Mouse (Mus musculus) forebrain, embryonic 13.5 days (tissue): Measurements from ENCODE around the gene Fam84b. TPM values are rescaled to one million over a fixed set of nuclear protein-coding genes. Genes with fewer than 3 reads are reported as not detected.

Source experiments
- ATAC-seq: fragments of 200-750 bp; cut with Nextera tagmentation; 2 replicates; pipeline ENCODE4 v1.8.0; 2017
- H3K27ac ChIP-seq: fragments of 300-500 bp; sonication (generic); 2 replicates; pipeline ENCODE4 v1.5.1; 2015; ENCODE audit warnings: inconsistent platforms, mild to moderate bottlenecking, moderate library complexity
- H3K27me3 ChIP-seq: fragments of 300-500 bp; sonication (generic); 2 replicates; pipeline ENCODE4 v1.6.1; 2015; ENCODE audit warnings: mild to moderate bottlenecking, inconsistent platforms
- H3K36me3 ChIP-seq: fragments of 300-500 bp; sonication (generic); 2 replicates; pipeline ENCODE4 v1.6.1; 2015; ENCODE audit warnings: mild to moderate bottlenecking, inconsistent platforms; ENCODE audit not compliant: poor library complexity, severe bottlenecking
- H3K4me1 ChIP-seq: fragments of 300-500 bp; sonication (generic); 2 replicates; pipeline ENCODE4 v1.6.1; 2015; ENCODE audit warnings: inconsistent platforms
- H3K4me2 ChIP-seq: fragments of 300-500 bp; sonication (generic); 2 replicates; pipeline ENCODE4 v1.6.1; 2015; ENCODE audit warnings: inconsistent platforms, mild to moderate bottlenecking, moderate library complexity
- H3K4me3 ChIP-seq: fragments of 300-500 bp; sonication (generic); 2 replicates; pipeline ENCODE4 v1.5.1; 2015; ENCODE audit warnings: mild to moderate bottlenecking, inconsistent platforms
- H3K9ac ChIP-seq: fragments of 300-500 bp; sonication (generic); 2 replicates; pipeline ENCODE4 v1.6.1; 2015; ENCODE audit warnings: mild to moderate bottlenecking, inconsistent platforms
- H3K9me3 ChIP-seq: fragments of 300-500 bp; sonication (generic); replicated peaks from 2 replicates; pipeline ENCODE4 v1.6.1; 2016; ENCODE audit warnings: inconsistent platforms
- whole genome bisulfite sequencing: fragments of 180-500 bp; shearing (Covaris S2); methylation state at CpG from one replicate; pipeline ENCODE4 v1.1.7; 2015; 5-methylcytosine and 5-hydroxymethylcytosine counted together
- polyA plus RNA-seq: library from polyadenylated mRNA; unstranded; fragments of >200 nt; fragmentation: Nextera tagmentation; extraction: Ambion mirVana; gene quantifications from 2 replicates; pipeline ENCODE4 v1.2.1, GENCODE M21; 2015

Fam84b gene
- polyA plus RNA-seq, 1 experiment from 2014 or later = 8.0 TPM

DNA sequence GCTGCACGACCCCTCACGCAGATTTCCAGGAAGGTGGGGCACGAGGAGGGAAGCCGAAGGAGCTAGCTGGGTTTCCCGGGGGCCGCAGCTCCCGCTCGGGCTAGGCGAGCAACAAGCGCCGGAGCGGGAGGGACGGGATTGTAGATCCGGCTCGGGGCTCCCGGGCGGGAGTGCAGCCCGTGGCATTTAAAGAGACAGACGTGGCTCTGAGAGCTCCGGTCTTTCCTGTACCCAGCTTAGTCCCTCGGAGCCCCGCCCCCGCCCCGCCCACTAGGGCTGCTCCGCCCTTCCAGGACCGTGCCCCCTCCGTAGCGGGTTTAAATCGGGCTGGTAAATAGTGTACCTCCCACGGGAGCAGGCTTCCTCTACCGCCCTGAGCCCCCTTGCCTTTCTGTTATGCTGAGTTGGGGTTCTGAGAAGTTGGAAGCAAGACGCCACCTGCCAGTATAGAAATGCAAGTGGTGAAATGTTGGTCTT, 28.8 kb downstream of the Fam84b start:
- ATAC-seq = peak; percentile 94
- under 1% methylated on average over 32 of the region's 32 CpGs for WGBS
- Histone ChIP-seq H3K9me3 (no peaks in the 10 kb centered on the region), H3K36me3 (no peaks in the 10 kb centered on the region), H3K9ac (peak overlapping the region; percentile 74), H3K27ac (peak overlapping the region; percentile 31; the same call in 1 of the 2 replicates), H3K4me3 (peak overlapping the region; percentile 66), H3K4me2 (peak overlapping the region; percentile 100), H3K27me3 (peaks cover 9% of the 10 kb centered on the region; the same call in 1 of the 2 replicates), H3K4me1 (peaks cover 25% of the 10 kb centered on the region)

DNA sequence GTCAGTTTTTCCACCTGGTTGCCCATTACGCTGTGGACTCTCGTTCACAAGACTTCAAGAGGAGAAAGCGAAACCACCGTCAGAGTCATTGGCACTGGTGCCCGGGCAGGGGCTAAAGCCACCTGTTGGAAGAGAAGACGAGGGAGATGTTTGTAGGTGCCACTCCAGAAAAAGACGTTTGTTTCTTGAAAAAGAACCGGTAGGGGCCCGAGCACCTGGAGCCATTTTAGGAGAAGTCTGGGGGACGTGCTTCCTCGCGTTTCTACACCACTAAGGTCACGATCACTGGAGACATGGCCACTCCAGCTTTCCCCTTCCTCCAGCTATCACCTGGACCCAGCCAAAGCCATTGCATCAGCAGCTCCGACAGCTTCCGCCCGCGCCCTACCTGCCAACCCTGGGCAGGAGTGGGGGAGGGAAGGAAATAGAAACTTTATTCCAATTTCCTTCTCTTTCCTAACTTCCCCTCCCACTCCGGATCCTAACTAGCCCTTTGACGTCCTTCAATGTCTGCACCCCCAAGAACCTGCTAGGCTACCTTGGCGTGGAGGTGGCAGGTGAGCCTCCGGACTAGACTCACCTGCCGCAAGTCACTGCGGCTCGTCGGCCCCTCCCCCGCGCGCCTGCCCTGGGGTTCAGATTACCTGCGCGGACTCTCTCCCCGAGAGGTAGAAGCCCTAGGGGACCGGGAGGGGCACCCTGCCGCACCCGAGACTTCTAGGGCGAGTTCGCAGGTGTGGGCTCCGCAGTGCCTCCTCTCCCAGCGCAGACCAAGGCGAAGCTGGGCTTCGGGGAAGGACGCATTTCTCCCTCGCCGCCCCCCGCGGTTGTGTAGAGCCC, 29.5 kb downstream of the Fam84b start:
- WGBS = under 1% methylated on average over 45 of the region's 45 CpGs
- ATAC-seq = peak; percentile 43

DNA sequence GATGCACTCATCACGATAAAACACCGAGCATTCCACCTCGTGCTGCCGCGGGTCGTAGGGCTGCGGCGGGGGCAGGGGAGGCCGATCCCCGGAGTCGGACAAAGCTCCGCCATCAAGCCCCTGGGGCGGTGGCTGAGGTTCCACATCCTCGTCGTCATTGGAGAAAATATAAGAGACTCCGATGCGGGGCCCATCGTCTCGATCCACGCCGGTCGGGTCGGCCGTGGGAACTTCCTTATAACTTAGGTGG, 30.0 kb downstream of the Fam84b start:
- under 1% methylated on average over 24 of the region's 24 CpGs for WGBS
- peak overlapping the region; percentile 100 for H3K4me2 ChIP-seq
- H3K9ac ChIP-seq = peak overlapping the region; percentile 74
- no peaks in the 10 kb centered on the region for H3K9me3 ChIP-seq
- H3K27me3 ChIP-seq = peaks cover 9% of the 10 kb centered on the region; the same call in 1 of the 2 replicates
- no peaks in the 10 kb centered on the region for H3K36me3 ChIP-seq
- peak overlapping the region; percentile 60 for H3K27ac ChIP-seq
- 0 out of 2 replicates have a peak, but pooled peaks have one; percentile 1 for ATAC-seq
- peaks cover 25% of the 10 kb centered on the region for H3K4me1 ChIP-seq
- peak overlapping the region; percentile 66 for H3K4me3 ChIP-seq

More for the DNA sequence above, 29.5 kb downstream of the Fam84b start:
- Histone ChIP-seq H3K27ac (peak overlapping the region; percentile 31; the same call in 1 of the 2 replicates), H3K4me2 (peak overlapping the region; percentile 100), H3K4me1 (peaks cover 25% of the 10 kb centered on the region), H3K36me3 (no peaks in the 10 kb centered on the region), H3K27me3 (peaks cover 9% of the 10 kb centered on the region; the same call in 1 of the 2 replicates), H3K4me3 (peak overlapping the region; percentile 66), H3K9ac (peak overlapping the region; percentile 74), H3K9me3 (no peaks in the 10 kb centered on the region)

GRCm38 (mm10) chr15:60822803-60823619, 30.6 kb downstream of the Fam84b start:
- peak overlapping the region; percentile 66 for H3K4me3 ChIP-seq
- peak overlapping the region; percentile 100 for H3K4me2 ChIP-seq
- peaks cover 25% of the 10 kb centered on the region for H3K4me1 ChIP-seq
- peaks cover 9% of the 10 kb centered on the region; the same call in 1 of the 2 replicates for H3K27me3 ChIP-seq
- peak overlapping the region; percentile 60 for H3K27ac ChIP-seq
- peak overlapping the region; percentile 74 for H3K9ac ChIP-seq
- H3K36me3 ChIP-seq = no peaks in the 10 kb centered on the region
- WGBS = under 1% methylated on average over 68 of the region's 68 CpGs
- no peaks in the 10 kb centered on the region for H3K9me3 ChIP-seq
- ATAC-seq = peak; percentile 77

- H3K9me3 ChIP-seq = no peaks in the 10 kb centered on the region
- ATAC-seq = peak; percentile 6; the same call in 1 of the 2 replicates
- H3K27ac ChIP-seq = peak overlapping the region; percentile 60
- WGBS = 3% methylated on average over 10 of the region's 10 CpGs
- no peaks in the 10 kb centered on the region for H3K36me3 ChIP-seq
- peak overlapping the region; percentile 74 for H3K9ac ChIP-seq
- peaks cover 9% of the 10 kb centered on the region; the same call in 1 of the 2 replicates for H3K27me3 ChIP-seq
- H3K4me3 ChIP-seq = peak overlapping the region; percentile 66
- peaks cover 25% of the 10 kb centered on the region for H3K4me1 ChIP-seq
- peak overlapping the region; percentile 100 for H3K4me2 ChIP-seq
Measured at GRCm38 (mm10) chr15:60822101-60822802, 31.3 kb downstream of the Fam84b start.

DNA sequence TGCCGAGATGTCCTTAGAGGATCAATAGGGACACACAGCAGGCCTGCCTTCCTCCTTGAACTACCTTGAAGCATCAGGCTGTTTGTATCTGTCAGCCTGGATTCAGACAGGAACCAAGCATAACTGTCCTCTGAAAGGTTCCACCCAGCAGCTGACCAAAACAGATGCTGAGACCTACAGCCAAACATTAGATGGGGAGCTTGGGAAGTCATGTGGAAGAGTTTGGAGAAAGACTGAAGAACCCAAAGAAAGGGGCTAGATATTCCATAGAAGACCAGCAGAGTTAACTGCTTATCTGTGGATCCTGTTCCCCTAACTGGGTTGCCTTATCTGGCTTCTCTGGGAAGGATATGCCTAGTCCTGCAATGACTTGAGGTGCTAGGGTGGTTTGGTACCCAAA, 35.1 kb downstream of the Fam84b start:
- peaks cover 24% of the 10 kb centered on the region for H3K4me1 ChIP-seq
- H3K9ac ChIP-seq = no peak overlapping the region
- H3K4me3 ChIP-seq = no peak overlapping the region
- no peaks in the 10 kb centered on the region for H3K36me3 ChIP-seq
- no peak overlapping the region for H3K27ac ChIP-seq
- H3K4me2 ChIP-seq = no peak overlapping the region
- WGBS = 85% methylated on average over 1 of the region's 1 CpGs
- ATAC-seq = no peak
- H3K27me3 ChIP-seq = peaks cover 3% of the 10 kb centered on the region; the same call in 1 of the 2 replicates
- H3K9me3 ChIP-seq = no peaks in the 10 kb centered on the region

DNA sequence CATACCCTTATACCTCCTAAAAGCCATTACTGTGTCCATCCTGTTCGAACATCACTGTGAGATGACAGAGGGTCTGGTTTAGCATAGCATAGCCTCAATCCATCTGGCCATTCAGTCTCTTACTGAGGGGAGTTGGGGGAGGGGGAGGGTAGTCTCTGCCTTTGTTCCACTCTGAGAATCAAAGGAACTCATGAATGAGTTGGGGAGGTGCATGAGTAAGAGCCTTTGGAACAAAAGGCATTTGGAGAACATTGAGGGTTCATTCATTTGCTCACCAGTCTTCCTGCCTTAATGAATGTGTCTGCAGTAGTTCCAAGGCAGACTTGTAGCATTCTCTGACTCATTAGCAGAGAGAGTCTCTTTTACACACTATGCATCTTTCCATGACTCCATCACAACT, 37.1 kb downstream of the Fam84b start:
- ATAC-seq = no peak; the same call in 1 of the 2 replicates
- 7% methylated on average over 1 of the region's 1 CpGs for WGBS
- H3K27ac ChIP-seq = no peak overlapping the region
- H3K36me3 ChIP-seq = no peaks in the 10 kb centered on the region
- H3K4me3 ChIP-seq = no peak overlapping the region
- H3K9ac ChIP-seq = no peak overlapping the region
- H3K9me3 ChIP-seq = no peaks in the 10 kb centered on the region
- no peak overlapping the region for H3K4me2 ChIP-seq
- no peaks in the 10 kb centered on the region for H3K27me3 ChIP-seq
- peaks cover 7% of the 10 kb centered on the region; the same call in 1 of the 2 replicates for H3K4me1 ChIP-seq

- Histone ChIP-seq H3K9me3 (no peaks in the 10 kb centered on the region), H3K36me3 (no peaks in the 10 kb centered on the region), H3K9ac (no peak overlapping the region), H3K27ac (no peak overlapping the region), H3K4me3 (no peak overlapping the region), H3K4me2 (no peak overlapping the region), H3K4me1 (peaks cover 7% of the 10 kb centered on the region; the same call in 1 of the 2 replicates), H3K27me3 (no peaks in the 10 kb centered on the region)
- ATAC-seq = no peak
- WGBS = 90% methylated on average over 3 of the region's 3 CpGs
Measured at GRCm38 (mm10) chr15:60814542-60814941, 39.0 kb downstream of the Fam84b start.

DNA sequence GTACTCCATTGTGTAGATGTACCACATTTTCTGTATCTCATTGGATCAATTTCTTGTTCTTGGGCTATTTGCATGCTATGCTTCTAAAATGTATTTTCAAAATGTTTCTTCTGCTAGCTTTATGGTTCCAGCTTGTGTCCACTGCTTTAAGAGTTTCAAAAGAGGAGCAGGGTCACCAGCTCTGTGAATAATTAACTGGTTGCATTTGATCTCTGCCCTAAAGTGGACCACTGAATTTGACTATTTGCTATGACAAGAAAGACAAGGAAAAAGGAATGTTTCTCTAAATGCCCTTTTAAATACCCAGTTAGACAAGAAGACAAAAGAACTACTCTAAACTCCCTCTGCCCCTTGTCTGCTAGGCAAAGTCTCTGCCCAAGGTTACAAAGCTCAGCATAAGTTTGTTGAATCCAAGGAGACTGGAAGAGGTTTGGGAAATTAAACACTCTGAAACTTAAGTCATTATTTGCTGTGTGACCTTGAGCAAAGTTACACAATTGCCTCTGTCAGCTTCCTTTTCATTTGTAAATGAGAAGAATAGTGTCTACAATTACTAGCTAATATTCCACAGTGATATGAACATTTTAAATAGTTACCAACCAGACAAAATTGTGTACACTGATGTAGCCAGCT, 60.4 kb downstream of the Fam84b start:
- ATAC-seq = no peak

DNA sequence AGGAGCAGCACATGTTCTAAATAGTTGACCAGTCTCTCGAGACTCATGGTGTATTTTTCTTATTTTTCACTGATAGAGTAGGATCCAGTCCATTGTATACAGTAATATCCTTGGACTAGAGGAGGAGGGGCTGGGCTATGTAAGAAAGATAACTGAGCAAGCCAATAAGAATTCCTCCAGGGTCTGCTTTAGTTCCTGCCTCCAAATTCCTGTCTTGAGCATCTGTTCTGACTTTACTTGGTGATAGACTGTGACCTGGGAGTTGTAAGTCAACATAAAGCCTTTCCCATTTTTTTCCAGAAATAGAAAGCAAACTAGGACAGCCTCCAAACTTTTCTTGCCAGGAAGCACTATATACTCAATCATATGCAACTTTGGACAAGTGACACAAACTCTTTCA, 64.5 kb downstream of the Fam84b start:
- no peak for ATAC-seq
- Histone ChIP-seq H3K27ac (no peak overlapping the region), H3K4me1 (no peaks in the 10 kb centered on the region), H3K9me3 (no peaks in the 10 kb centered on the region), H3K4me3 (no peak overlapping the region), H3K27me3 (no peaks in the 10 kb centered on the region), H3K9ac (no peak overlapping the region), H3K36me3 (no peaks in the 10 kb centered on the region), H3K4me2 (no peak overlapping the region)
- WGBS = 88% methylated on average over 1 of the region's 1 CpGs

More for the DNA sequence above, 60.4 kb downstream of the Fam84b start:
- no peak overlapping the region for H3K27ac ChIP-seq
- H3K36me3 ChIP-seq = no peaks in the 10 kb centered on the region
- no peak overlapping the region for H3K9ac ChIP-seq
- no peaks in the 10 kb centered on the region for H3K27me3 ChIP-seq
- H3K4me3 ChIP-seq = no peak overlapping the region
- no peaks in the 10 kb centered on the region for H3K9me3 ChIP-seq
- H3K4me1 ChIP-seq = no peaks in the 10 kb centered on the region
- no peak overlapping the region for H3K4me2 ChIP-seq

GRCm38 (mm10) chr15:60783761-60784160, 69.8 kb downstream of the Fam84b start:
- no peaks in the 10 kb centered on the region for H3K9me3 ChIP-seq
- WGBS = 92% methylated on average over 2 of the region's 2 CpGs
- H3K4me2 ChIP-seq = no peak overlapping the region
- H3K36me3 ChIP-seq = no peaks in the 10 kb centered on the region
- no peak for ATAC-seq
- no peaks in the 10 kb centered on the region for H3K4me1 ChIP-seq
- no peak overlapping the region for H3K27ac ChIP-seq
- H3K4me3 ChIP-seq = no peak overlapping the region
- H3K9ac ChIP-seq = no peak overlapping the region
- no peaks in the 10 kb centered on the region for H3K27me3 ChIP-seq
